Mouse (Mus musculus) G1E (cell line): ENCODE measurements at regions not wholly inside any gene's neighbourhood (a gene's known extent, or its start where the extent isn't known, plus 50 kb on each side); places are given as distances from the start of the nearest gene placed in this dataset.

Experiments used
- ATAC-seq: 2 replicates; pipeline ENCODE4 v1.8.0; 2016; ENCODE audit warnings: mild to moderate bottlenecking; ENCODE audit not compliant: insufficient number of reproducible peaks, poor library complexity, low FRiP score, severe bottlenecking; ENCODE audit errors: extremely low read depth
- DNase-seq: peaks from one replicate; pipeline ENCODE4 v3.0.0; 2012; ENCODE audit warnings: low spot score
- H3K27me3 ChIP-seq: 2 replicates; pipeline ENCODE4 v1.6.1; 2012; ENCODE audit warnings: mild to moderate bottlenecking, low read length, inconsistent platforms; ENCODE audit not compliant: insufficient read depth
- H3K36me3 ChIP-seq: replicated peaks from 2 replicates; pipeline ENCODE3; 2012; ENCODE audit warnings: mild to moderate bottlenecking, inconsistent platforms
- H3K4me1 ChIP-seq: 2 replicates; pipeline ENCODE4 v1.6.1; 2012; ENCODE audit warnings: low read depth, low read length, inconsistent platforms, mixed read lengths; ENCODE audit not compliant: insufficient read depth
- H3K4me3 ChIP-seq: 2 replicates; pipeline ENCODE4 v1.5.1; 2012; ENCODE audit warnings: low read depth, mild to moderate bottlenecking, inconsistent platforms, low read length, moderate library complexity, mixed read lengths
- H3K9me3 ChIP-seq: replicated peaks from 2 replicates; pipeline ENCODE4 v1.6.1; 2012; ENCODE audit warnings: inconsistent platforms
- CTCF ChIP-seq: IDR thresholded peaks from 2 replicates; pipeline ENCODE4 v1.5.1; 2012; ENCODE audit warnings: low read depth, low read length, inconsistent platforms, mixed read lengths
- GATA1 ChIP-seq: IDR thresholded peaks from 2 replicates; pipeline ENCODE4 v1.6.1; 2012; ENCODE audit warnings: borderline replicate concordance, low read length, inconsistent platforms, mixed read lengths
- GATA2 ChIP-seq: IDR thresholded peaks from 2 replicates; pipeline ENCODE4 v1.6.1; 2012; ENCODE audit warnings: low read depth, low read length, inconsistent platforms, borderline replicate concordance
- POLR2AphosphoS5 ChIP-seq: IDR thresholded peaks from 2 replicates; pipeline ENCODE4 v1.6.1; 2012; ENCODE audit warnings: low read depth, low read length, inconsistent platforms; ENCODE audit not compliant: insufficient replicate concordance
- TAL1 ChIP-seq: conservative IDR thresholded peaks from 2 replicates; pipeline ENCODE4 v1.6.1; 2012; ENCODE audit warnings: low read depth, low read length, inconsistent platforms, mixed read lengths

GRCm38 (mm10) chr15:62130530-62130929 is 1207.7 kb upstream of the A1bg start:
- peaks cover 71% of the 10 kb centered on the region for H3K4me1 ChIP-seq
- DNase-seq (no peak), ATAC-seq (no peak)
- TF ChIP-seq CTCF (no peak), GATA2 (no peak), GATA1 (no peak), POLR2AphosphoS5 (no peak), TAL1 (no peak)
- no peak overlapping the region for H3K4me3 ChIP-seq
- peaks cover 2% of the 10 kb centered on the region for H3K36me3 ChIP-seq
- no peaks in the 10 kb centered on the region for H3K27me3 ChIP-seq
- no peaks in the 10 kb centered on the region for H3K9me3 ChIP-seq

GRCm38 (mm10) chr15:62128546-62129212 is 1205.9 kb upstream of the A1bg start:
- H3K36me3 ChIP-seq: peaks cover 5% of the 10 kb centered on the region
- H3K27me3 ChIP-seq: no peaks in the 10 kb centered on the region
- no peak for ATAC-seq
- peaks cover 70% of the 10 kb centered on the region for H3K4me1 ChIP-seq
- H3K9me3 ChIP-seq: no peaks in the 10 kb centered on the region
- DNase-seq: no peak
- no peak overlapping the region for H3K4me3 ChIP-seq
- TF ChIP-seq POLR2AphosphoS5 (no peak), CTCF (no peak), GATA2 (no peak), TAL1 (no peak), GATA1 (no peak)

DNA sequence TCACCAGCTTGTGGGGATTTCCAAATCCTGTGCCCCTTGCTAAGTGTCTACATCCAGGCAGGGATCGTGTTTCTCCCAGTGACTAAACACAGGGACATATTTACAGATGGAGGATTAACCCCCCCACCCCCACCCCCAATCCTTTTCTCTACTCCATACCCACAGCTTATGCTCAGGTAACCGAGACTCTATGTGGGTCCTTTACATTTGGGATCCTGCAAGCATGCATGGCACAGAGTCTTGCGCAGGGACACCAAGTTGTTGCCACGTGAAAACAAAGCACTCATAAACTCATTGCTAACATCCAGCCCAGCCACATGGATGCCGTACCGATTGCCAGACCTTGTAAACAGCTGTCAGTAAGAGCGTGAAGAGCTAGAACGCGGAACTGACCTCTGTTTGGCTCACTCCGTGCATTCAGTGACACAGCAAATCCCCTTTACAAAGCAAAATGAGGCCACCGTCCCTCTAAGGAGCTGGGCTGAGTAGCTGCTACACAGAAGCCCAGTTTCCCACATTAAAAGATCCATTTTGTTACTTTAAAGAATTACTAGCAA is 1204.9 kb upstream of the A1bg start:
- TF ChIP-seq POLR2AphosphoS5 (no peak), GATA2 (no peak)
- peaks cover 5% of the 10 kb centered on the region for H3K36me3 ChIP-seq
- no peak overlapping the region; the same call in 1 of the 2 replicates for H3K4me3 ChIP-seq
- DNase-seq (no peak), ATAC-seq (peak; percentile 76)
- H3K27me3 ChIP-seq: no peaks in the 10 kb centered on the region
- H3K9me3 ChIP-seq: no peaks in the 10 kb centered on the region
- peaks cover 75% of the 10 kb centered on the region for H3K4me1 ChIP-seq

DNA sequence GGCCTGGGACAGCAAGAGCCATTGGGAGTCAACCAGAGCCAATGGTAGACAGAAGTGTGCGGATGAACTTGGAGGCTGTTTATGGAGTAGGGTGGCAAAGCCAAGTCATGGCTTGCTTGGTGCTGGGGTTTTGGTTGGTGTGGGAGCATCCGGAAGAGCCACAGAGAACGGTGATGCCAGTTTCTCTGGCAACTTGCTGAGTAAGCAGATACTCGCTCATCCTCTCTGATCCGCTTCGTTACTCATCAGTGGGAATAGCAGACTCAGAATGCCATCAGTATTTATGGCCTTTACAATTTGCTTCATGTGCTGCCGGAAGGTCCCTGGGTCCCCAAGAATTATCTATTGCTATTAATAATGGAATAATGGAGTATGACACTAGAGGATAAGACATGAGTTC is 1202.9 kb upstream of the A1bg start:
- DNase-seq: no peak
- no peak for TF ChIP-seq GATA2
- no peak for TF ChIP-seq GATA1
- no peak for TF ChIP-seq POLR2AphosphoS5
- TF ChIP-seq TAL1: no peak
- TF ChIP-seq CTCF: no peak
- H3K4me1 ChIP-seq: peaks cover 91% of the 10 kb centered on the region
- no peaks in the 10 kb centered on the region for H3K9me3 ChIP-seq
- H3K36me3 ChIP-seq: peaks cover 5% of the 10 kb centered on the region
- ATAC-seq: no peak
- H3K27me3 ChIP-seq: no peaks in the 10 kb centered on the region
- no peak overlapping the region for H3K4me3 ChIP-seq

- Histone ChIP-seq H3K4me3 (no peak overlapping the region), H3K4me1 (peaks cover 88% of the 10 kb centered on the region), H3K27me3 (no peaks in the 10 kb centered on the region), H3K9me3 (no peaks in the 10 kb centered on the region), H3K36me3 (peaks cover 5% of the 10 kb centered on the region)
- no peak for ATAC-seq
- TF ChIP-seq CTCF (no peak), TAL1 (no peak), GATA2 (no peak), POLR2AphosphoS5 (no peak), GATA1 (no peak)
- no peak for DNase-seq
Measured at GRCm38 (mm10) chr15:62123756-62124155, 1200.9 kb upstream of the A1bg start.

DNA sequence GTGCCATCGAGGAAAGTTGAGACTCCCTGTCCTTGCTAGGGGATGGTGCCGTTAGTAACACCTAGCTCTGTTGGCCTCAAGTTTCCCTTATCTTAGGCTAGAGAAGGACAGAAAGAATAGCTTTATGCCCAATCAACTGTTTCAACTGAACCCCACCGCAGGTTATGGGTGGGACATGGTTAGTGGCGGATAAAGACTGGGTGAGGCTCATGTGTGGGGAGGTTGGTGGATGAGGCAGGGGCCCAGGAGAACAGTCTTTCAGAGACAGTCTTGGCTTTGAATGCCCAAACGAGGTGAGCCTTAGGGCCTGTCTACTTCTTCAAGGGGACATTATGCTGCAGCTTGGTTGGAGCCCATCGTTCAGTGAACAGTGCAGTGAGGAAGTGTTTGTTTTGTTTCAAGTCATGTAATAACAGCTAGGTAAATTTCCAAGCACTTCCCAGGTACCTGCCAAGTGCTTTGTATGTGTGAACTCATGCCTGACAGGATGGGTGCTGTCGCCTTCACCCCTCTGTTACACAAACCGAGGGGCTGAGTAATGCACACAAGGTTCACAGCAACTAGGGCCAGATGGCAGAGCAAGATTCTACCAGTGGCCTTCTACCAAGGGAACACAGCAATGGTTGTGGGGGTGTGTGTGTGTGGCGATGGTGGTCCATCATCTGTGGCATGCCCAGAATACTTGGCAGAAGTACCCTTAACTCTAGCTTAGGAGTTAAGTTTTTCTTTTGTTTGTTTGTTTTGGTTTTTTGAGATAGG is 1199.6 kb upstream of the A1bg start:
- ATAC-seq: peak; percentile 52; the same call in 1 of the 2 replicates
- H3K4me3 ChIP-seq: peak overlapping the region; percentile 44; the same call in 1 of the 2 replicates
- no peaks in the 10 kb centered on the region for H3K9me3 ChIP-seq
- H3K4me1 ChIP-seq: peaks cover 88% of the 10 kb centered on the region
- TF ChIP-seq TAL1 (no peak), CTCF (no peak), GATA2 (no peak), GATA1 (no peak), POLR2AphosphoS5 (no peak)
- H3K36me3 ChIP-seq: peaks cover 5% of the 10 kb centered on the region
- no peaks in the 10 kb centered on the region for H3K27me3 ChIP-seq
- peak; percentile 58 for DNase-seq
